Mouse (Mus musculus): ENCODE measurements around the gene Fbxo2.
"Not testable (repeated sequence)": the region's sequence is repeated elsewhere in the genome, so short reads cannot be mapped to it uniquely, and the experiment has no call there.

Fbxo2 gene

DNA sequence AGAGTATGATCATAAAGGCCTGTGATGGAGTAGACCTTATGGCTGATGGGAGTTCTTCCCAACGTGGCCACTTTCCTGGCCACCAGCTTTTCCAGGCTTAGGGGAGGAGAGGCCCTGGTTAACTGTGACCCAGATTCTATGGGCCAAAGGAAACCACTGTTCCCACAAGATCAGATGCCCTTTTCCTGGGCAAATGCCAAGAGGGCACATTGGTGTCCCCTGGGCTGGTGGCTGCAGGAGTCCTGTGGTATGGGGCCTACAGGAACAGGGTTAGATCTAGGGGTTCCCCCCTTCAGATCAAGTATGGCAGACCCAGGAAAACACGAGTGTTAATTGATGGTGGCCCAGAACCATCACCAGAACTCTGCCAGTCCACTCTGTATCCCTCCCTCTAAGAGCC lies 12.7 kb upstream of the Fbxo2 start:
- peak; percentile 90 for DNase-seq

DNA sequence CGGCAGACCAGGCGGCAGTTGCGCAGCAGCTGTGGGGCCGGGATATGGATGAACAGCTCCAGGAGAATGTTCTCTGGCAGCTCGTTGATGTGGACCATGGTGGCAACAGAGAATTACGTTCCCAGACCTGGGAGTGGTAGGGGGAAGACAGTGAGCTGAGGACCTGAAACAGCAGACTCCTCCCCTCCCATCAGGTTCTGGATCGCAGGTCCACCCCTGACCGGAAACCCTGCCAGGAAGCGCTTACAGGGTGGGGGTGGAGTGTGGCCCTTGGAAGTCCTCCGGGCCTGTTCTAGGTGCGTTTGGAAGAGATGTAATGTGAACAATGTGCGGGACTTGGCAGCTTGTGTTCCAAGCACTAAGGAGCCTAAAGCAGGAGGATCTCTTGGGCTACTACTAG lies 10.9 kb upstream of the Fbxo2 start:
- peak; percentile 95 for DNase-seq

DNA sequence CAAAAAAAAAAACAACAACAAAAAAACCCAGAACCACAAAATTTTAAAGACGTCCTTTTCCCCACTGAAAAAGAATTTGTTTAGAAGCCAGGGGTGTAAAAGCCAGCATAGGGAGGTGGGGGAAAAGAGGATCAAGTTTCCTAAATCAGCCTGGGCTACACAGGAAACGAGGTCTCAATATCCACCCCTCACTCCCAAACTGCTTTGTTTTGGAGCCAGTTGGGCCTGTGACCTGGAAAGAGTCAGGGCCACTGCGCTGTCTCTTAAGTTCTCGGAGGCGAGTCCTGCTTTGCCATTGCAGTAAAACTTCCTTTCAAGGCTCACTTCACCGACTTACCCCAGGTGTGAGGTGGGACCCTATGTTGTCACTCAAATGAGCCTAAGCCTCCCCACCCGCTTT lies 10.2 kb upstream of the Fbxo2 start:
- DNase-seq: no peak

DNA sequence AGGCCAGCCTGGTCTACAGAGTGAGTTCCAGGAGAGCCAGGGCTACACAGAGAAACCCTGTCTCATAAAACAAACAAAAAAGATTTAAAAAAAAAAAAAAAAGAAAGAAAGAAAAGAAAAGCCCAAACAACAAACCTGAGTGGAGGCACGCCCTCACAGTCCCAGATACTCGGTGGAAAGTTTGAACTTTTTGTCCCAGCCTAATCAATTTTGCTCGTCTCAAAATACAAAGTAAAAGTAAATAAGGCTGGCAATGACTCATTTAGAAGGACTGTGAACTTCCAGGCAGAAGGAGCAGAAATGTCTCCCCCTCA lies 9.5 kb upstream of the Fbxo2 start:
- no peak for DNase-seq

DNA sequence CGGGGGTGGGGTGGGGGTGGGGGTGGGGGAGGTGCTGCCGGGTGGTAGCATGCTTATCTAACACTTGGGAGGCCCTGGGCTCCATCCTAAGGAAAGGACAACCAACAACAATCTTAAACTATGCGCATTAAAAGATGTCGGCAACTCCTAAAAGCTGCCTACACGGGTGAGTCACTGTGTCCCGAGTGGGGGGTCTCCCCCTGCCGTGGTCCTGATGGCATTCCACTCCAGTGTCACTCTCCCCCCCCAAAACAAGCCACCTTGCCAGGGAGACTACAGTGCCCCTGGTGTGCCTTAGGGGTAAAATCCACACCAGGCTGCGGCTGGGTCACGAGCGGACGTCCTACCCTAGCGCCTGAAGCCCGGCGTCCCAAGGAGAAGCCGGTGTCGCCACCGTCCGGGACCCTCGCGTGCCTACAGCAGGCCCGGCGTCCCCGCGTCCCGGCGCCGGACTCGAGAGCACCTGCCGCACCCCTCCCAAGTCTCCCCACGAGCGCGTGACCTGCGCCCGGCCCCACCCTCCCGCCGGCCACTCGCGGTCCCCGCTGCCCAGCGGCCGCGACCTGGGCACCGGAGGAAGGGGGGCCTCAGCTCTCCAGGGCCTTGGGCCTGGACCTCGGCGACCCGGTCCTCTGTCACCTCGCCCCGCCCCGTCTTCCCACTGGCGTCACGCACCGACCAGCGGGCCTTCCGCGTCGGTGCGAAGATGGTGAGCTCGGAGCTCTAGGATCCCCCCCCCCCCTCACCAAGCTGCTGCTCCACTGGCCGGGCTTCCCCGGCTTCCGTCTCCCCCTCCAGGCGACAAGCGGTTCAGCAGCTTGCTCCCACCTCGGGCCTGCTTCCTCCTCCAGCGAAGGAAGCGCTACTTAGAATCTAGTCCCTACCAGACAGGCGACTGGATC lies 8.9 kb upstream of the Fbxo2 start, which contains the start of gene Fbxo6:
Gene Fbxo6 (minus strand): TSS at position 874 of the 902 bp plus-strand sequence.
- DNase-seq: peak; percentile 99

DNA sequence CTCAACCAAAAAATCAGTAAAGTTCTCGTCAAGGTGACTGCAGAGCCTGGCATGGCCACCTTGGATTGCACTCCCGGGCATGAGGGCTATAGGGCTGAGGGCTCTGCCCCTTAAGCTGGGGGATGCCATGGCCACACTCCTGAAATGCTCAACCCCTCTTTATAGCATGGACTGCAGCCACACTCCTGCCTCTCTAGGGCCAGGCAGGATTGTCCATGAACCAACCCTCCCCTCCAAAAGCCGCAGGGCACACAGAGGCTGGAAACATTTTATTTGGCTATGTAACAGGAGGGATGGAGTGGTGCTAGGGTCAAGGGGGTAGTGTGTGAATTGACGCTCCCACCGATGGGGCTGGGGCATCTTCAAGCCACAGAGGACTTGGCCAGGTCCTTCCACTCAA lies 7.9 kb upstream of the Fbxo2 start:
- DNase-seq: peak; percentile 92

DNA sequence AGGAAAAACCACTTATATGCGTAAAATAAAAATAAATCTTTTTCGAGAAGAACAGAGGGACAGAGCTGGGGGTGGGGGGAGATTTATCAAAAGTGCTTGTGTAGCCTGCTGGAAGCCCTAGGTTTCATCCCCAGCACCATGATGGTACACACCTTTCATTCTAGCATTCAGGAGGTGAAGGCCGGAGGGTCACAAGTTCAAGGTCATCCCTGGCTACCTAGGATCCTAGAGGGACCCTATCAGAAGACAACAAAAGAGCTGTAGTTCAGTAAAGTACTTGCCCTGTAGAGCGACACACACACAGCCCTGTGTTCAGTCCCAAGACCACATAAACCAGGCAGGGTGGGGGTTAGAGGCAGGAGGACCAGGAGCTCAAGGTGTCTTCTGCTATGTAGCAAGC lies 6.4 kb upstream of the Fbxo2 start:
- DNase-seq: no peak

DNA sequence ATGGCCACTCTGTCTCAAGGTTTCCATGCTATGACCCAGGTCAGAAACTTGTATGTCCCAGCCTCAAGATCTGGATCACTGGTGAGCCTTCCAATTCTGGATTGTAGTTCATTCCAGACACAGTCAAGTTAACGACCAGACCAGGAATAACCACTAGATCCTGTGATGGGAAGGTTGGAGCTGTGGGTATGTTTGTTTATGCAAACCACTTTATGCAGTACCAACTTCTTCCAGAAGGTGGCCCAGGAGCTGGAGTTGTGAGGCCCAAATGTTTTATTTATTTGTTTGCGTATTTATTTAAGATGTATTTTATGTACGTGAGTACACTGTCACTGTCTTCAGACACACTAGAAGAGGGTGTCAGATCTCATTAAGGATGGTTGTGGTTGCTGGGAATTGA lies 5.4 kb upstream of the Fbxo2 start:
- DNase-seq: no peak

DNA sequence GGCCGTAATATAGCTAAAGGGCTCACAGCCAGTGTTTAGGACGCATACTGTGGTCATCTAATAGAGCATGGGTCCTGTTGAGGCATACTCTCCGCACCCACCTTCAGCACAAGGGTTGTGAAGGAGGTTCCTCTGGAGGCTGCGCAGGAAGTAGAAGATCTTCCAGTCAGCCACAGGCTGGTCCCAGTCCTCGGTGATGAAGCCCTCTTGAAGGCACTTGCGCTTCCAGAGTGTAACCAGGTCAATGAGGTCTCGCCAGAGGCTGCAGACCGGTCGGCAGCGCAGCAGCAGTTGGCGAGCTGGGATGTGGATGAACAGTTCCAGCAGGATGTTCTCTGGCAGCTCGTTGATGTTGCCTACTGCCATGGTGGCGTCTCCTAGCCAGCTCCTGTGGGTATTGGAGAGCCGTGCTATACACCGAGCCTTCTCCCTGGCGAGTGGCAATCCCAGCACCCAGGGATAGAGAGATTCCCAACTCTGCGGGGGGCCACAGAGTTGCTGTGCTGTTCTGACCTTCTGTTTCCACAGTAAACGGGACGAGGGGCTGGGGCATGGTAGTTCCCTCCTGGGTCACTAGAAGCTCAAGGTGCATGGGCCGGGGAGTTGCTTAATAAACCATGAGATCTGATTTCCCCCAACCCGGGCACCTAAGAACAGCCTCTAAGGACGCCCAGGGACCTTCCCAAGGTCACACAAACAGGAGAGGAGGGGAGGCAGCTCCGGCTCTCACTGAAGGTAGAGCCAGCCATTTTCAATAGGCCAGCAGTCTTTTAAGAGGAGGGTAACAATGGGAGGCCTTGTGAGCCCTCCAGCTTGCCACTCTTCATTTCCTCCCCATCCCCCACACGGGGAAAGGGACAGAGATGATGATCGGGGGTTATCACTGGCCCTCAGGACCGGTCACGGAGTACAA lies 1.7 kb upstream of the Fbxo2 start:
- peak; percentile 93 for DNase-seq

DNA sequence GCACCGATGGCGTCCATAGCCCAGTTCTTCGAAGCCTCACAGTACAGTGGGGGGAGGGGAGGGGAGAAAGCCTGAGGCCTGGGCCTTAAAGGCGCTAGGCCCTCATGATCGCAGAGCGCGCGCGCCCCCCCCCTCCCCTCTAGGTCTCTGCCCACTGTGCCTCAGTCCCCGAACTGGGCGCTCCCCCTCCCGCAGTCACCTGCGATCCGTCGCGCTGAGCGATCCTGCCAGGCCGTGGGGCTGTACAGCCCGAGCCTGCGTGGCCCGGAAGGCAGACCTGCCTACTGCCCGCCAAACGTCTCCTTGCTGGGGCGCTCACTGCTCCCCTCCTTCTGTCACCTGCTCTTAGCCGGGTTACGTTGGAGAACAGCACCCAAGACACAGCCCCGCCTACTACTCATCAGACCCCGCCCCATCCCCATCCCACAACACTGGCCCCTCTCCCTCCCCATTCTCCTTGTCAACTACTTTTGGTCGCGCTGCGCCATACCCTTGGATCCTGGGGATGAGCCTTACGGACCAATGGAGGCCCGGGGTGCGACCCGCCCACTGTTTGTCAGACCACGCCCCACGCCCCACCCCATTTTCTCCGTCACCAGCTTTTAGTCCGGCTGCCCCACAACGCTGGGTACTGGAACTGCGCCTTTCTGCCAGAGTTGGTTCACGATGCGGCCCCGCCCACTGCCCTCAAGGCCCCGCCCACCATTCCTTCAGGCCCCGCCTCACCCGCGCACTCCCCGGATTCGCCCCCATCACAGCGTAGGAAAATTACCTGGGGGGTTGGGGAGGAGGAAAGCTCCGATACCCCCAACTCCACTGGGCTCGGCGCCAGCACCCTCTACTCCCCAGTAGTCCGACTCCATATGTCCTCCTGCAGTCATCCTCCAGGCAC lies 631 bp upstream of the Fbxo2 start:
- DNase-seq: peak; percentile 99

DNA sequence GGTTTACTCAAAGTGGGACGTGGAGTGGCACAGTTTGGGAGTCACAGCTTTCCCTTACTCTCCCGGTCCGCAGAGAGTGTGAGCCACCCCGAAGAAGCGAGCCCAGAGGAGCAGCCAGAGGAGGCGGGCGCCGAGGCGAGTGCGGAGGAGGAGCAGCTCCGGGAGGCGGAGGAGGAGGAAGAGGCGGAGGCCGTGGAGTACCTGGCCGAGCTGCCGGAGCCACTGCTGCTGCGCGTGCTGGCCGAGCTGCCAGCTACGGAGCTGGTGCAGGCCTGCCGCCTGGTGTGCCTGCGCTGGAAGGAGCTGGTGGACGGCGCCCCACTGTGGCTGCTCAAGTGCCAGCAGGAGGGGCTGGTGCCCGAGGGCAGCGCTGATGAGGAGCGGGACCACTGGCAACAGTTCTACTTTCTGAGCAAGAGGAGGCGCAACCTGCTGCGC lies 3.6 kb downstream of the Fbxo2 start:
- DNase-seq: peak; percentile 97

DNA sequence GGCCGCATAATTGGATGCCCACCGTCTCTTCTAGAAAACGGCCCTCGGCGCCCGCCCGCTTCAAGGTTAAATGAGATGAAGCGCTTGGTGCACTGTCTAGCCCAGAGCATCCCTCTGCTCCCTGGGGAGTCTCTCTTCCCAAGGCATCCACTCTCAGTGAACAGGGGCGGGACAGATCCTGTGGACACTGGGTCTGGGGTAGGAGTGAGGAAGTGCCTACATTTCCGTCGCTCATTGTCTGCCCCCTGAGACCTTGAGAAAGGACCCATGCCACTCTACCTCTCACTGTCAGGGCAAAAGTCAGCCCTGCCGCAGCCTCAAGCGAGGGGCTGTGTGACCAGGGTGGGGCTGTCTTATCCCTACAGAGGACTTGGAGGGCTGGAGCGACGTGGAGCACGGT lies 4.0 kb downstream of the Fbxo2 start:
- DNase-seq: peak; percentile 92

DNA sequence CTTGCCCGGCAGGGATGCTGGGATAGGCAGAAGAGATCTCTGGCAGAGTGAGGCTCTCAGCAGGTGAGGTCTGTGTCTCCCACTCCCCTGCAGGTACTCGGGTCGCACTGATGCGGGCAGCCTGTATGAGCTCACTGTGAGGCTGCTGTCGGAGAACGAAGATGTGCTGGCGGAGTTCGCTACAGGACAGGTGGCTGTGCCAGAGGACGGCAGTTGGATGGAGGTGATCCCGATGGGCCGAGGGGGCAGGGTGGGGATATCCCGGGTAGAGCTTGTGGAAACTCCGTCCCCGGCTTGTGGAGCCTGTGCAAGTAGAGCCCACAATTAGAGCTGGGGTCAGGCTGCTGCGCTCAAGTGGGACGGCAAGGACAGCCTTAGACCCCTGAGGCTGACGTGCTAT lies 5.1 kb downstream of the Fbxo2 start:
- no peak for DNase-seq

DNA sequence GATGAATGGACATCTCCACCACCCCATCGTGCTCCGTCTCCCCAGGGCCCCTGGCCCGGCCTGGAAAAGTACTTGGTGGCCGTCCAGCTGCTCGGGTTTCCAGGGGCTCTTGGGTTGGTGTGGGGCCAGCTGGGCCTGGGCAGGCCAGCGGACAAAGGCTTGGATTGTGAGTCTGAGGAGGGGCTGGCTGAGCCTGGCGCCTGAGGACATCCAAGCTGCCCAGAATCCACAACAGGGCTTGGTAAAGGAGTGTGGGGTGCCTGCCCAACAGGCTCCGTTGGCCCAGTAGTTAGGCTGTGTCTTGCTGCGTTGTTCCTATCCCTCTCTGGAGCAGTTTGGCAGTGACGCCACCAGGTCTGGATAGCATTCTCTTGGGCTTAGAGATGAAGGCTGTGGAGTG lies 6.0 kb downstream of the Fbxo2 start:
- peak; percentile 91 for DNase-seq

DNA sequence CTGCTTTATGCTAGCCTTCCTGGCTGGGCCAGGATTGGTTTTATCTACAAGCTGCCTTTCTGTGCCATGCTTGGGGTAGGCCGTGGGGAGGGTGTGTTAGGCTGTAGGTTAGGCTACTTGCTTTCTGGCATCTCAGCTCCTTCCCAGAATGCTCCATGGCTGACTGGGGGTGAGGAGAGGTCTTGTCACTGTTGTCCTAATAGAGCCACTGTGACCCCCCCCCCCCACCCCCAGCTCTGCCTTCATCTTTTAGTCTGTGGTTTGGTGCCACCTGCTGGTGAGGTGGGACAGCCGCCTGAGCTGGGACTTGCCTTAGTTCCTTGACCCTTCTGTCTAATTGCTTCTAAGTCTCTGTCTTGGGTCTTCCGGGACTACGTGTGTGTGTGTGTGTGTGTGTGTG lies 6.6 kb downstream of the Fbxo2 start:
- peak; percentile 93 for DNase-seq

DNA sequence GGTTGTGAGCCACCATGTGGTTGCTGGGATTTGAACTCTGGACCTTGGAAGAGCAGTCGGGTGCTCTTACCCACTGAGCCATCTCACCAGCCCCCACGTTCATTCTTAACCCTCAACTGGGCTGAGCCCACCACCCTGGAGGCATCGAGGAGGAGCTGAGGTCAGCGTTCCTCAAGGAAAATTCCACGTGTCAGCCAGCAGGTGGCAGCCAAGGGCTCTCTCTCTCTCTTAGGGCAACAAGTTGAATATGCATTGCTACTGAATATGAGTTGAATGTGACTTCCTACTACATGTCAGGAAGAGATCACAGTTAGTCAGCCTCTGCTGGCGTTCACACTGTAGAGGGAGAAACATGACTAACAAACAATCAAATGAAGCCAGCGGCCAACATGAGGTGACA lies 7.9 kb downstream of the Fbxo2 start:
- no peak for DNase-seq

DNA sequence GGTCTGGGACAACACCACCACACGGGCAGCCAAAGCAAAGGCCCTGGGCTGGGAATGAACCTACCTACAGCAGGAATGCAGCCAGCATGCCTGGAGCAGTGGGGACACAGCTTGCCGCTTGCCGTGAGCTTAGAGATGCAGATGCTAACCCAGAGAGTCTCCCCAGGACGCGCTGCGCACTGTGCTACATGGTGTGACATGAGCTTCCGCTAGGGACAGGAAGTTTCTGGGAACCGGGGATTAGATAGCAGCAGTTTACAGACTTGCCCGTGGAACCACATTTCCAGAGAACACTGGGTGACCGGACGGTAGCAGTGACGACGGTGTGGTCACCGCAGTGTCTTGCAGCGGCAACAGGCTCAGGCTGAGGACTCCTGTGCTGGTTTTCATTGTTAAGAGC lies 9.2 kb downstream of the Fbxo2 start:
- DNase-seq: no peak

DNA sequence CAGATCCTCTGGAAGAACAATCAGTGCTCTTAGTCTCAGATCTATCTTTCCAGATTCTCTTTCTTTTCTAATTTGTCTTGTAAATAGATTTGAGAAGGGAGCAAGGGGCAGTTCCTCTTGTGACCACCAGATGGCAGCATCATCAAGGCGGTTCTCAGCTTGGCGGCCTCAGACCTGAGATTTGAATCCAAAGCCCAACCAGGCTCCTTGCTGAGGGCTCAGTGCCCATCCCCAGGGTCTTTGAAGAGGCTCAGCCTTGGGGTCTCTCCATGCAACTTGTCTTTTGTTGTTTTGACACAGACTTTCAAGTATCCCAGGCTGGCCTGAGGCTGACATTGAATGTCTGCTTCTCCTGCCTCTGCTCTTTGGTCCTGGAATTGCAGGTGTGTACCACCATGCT lies 10.4 kb downstream of the Fbxo2 start:
- no peak for DNase-seq

DNA sequence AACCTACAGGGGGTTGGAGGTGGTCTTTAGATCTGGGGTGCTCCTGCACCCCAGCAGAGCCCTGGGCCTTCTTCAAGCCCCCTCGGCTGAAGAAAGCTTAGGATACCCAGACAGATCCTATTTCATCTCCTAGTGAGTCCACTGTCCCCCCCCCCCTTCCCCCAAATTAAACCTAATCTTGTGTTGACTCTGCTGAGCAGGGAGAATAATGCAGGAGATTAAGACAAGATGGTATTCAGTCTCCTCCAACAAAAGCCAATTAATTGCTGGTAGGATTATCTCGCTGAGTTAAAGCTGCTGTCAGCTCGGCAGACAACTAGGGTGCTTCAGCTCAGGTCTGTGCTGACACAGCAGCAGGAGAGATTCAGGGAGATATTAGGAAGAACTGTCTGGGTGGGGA lies 10.8 kb downstream of the Fbxo2 start:
- no peak for DNase-seq

DNA sequence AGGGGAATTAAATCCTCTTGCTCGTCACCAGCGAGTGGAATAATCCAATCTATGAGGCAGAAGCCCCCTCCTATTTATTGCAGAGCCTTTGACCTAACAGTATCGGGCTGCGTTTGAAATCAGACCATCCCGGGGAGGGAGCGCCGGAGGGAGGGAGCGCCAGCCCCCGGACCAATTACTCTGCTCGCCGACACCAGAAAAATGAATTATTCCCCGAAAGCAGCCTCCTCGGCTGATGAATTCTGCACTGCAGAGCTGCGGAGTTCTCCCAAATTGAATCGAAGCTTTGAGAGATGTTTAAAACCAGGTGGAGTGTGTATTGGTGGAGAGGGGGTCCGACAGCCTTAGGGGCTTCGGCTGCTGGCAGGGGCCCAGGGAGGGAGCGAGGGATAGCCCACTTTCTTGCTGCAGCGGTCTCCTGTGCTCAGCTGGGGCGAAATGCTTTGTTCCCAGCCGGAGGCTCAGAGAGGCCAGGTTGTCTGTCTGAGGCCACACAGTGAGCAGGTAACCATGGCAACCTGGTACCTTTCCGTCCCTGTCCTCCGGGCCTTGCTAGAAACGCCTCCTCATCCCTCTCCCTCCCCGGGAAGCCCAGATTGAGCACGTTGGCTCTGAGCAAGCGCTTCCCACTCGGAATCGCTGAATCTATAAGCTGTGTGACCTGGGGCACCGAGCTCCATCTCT lies 13.5 kb downstream of the Fbxo2 start:
- DNase-seq: no peak

DNA sequence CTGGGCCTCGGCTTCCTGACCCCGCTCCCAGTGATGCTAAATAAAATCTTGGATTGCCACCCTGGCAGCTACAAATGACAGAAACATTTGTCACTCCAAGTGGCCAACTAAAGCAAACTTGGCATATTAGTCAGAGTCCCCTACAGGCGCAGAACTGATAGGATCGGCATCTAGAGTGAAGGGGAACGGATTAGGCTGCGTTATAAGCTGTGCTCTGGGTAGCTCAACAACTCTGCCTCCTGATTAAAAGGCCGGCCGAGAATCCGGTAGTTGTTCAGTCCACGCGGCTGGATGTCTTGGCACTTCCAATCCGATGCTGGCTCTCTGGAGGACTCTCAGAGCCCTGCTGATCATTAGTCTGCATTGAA lies 14.1 kb downstream of the Fbxo2 start:
- no peak for DNase-seq

DNA sequence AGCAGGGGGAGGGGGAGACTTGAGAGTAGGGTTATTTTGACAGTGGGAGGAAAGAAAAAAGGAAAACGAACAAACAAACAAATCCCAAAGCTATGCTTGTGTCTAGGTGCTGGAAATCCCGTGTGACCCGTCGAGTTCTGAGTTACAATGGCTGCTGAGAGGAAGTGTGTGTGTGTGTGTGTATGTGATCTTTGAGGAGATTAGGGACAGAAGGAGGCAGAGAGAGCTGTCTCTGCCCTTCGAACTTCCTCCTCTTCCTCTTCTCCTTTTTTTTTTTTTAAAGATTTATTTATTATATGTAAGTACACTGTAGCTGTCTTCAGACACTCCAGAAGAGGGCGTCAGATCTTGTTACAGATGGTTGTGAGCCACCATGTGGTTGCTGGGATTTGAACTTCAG lies 16.2 kb downstream of the Fbxo2 start:
- DNase-seq: not testable (repeated sequence)

Measured in heart, adult 11 months (tissue).